Mouse (Mus musculus) olfactory bulb, adult 2 months (tissue): ENCODE measurements around the gene Rad9a.

Experiments
- CTCF ChIP-seq: fragments of 200-500 bp; IDR thresholded peaks from 2 replicates; pipeline ENCODE4 v1.5.1; 2012; ENCODE audit warnings: low read depth, mild to moderate bottlenecking, low read length, moderate library complexity; ENCODE audit not compliant: insufficient read depth
- POLR2A ChIP-seq: fragments of 200-500 bp; IDR thresholded peaks from 2 replicates; pipeline ENCODE4 v1.6.1; 2012; ENCODE audit warnings: mild to moderate bottlenecking, low read depth, low read length, moderate library complexity; ENCODE audit not compliant: insufficient read depth

DNA sequence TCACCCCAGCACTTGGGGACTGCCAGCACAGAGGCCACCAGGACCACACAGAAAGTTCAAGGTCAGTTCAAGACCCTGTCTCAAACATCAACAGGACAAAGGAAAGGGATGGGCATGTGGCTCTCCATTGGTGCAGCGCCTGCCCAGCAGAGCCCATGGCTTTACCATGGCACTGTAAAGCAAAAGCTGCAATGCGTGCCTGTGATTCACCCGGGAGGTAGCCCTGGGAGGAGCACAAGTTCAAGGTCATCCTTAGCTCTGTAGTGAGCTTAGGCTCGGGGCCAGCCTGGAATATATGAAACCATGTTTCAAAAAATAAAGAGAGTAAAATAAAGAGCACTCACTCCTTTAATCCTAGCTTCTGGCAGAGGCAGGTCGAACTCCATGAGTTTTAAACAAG is 49.6 kb downstream of the Rad9a start:
- no peak for TF ChIP-seq CTCF
- no peak for TF ChIP-seq POLR2A
